Mouse (Mus musculus) cerebellum, postnatal 25 days (tissue): ENCODE measurements around the gene Oprl1.
A peak's percentile ranks its signal among the peaks of the same experiment; 100 is the strongest.

Experiments
- DNase-seq, 2 experiments: peaks; one replicate each; pipeline ENCODE4 v3.0.0; 2021; ENCODE audit warnings: mixed read lengths in 2 of 2

Oprl1 gene

GRCm38 (mm10) chr2:181714903-181715326 is at the start of gene Oprl1:
TSS of gene Oprl1 (plus strand) at chr2:181715016.
- DNase-seq, result peak; percentile 53 to 70

- no peak for DNase-seq
Observed at GRCm38 (mm10) chr2:181670285-181670912, 44.4 kb upstream of the Oprl1 start.

- DNase-seq, result no peak
Observed at GRCm38 (mm10) chr2:181670913-181671311, 43.9 kb upstream of the Oprl1 start.

GRCm38 (mm10) chr2:181671326-181671725 is 43.5 kb upstream of the Oprl1 start, which contains the start of gene Sox18:
TSS of gene Sox18 (minus strand) at chr2:181671640.
- DNase-seq, result no peak

GRCm38 (mm10) chr2:181671984-181672383 is 42.8 kb upstream of the Oprl1 start:
- no peak for DNase-seq

GRCm38 (mm10) chr2:181673501-181673900 is 41.3 kb upstream of the Oprl1 start:
- DNase-seq, result no peak

GRCm38 (mm10) chr2:181674934-181675333 is 39.9 kb upstream of the Oprl1 start:
- DNase-seq, result no peak

- DNase-seq, result peak; percentile 44 to 64
Observed at GRCm38 (mm10) chr2:181675454-181675853, 39.4 kb upstream of the Oprl1 start.

GRCm38 (mm10) chr2:181676424-181676823 is 38.4 kb upstream of the Oprl1 start:
- no peak for DNase-seq

- DNase-seq, result no peak
Observed at GRCm38 (mm10) chr2:181677096-181677754, 37.6 kb upstream of the Oprl1 start.

GRCm38 (mm10) chr2:181677755-181678098 is 37.1 kb upstream of the Oprl1 start:
- no peak for DNase-seq

GRCm38 (mm10) chr2:181678780-181679179 is 36.0 kb upstream of the Oprl1 start:
- DNase-seq, result peak; percentile 63 to 75

- peak; percentile 85 to 89 for DNase-seq
Observed at GRCm38 (mm10) chr2:181679951-181680715, 34.7 kb upstream of the Oprl1 start, which contains the start of gene Tcea2. TSS of gene Tcea2 (plus strand) at chr2:181680310.

- DNase-seq, result peak; percentile 57 to 62
Observed at GRCm38 (mm10) chr2:181680716-181681117, 34.1 kb upstream of the Oprl1 start.

GRCm38 (mm10) chr2:181681978-181682377 is 32.8 kb upstream of the Oprl1 start:
- DNase-seq, result no peak

GRCm38 (mm10) chr2:181683381-181683780 is 31.4 kb upstream of the Oprl1 start:
- no peak for DNase-seq

GRCm38 (mm10) chr2:181684713-181685112 is 30.1 kb upstream of the Oprl1 start:
- DNase-seq, result no peak

- no peak for DNase-seq
Observed at GRCm38 (mm10) chr2:181685686-181686085, 29.1 kb upstream of the Oprl1 start.

GRCm38 (mm10) chr2:181687586-181687985 is 27.2 kb upstream of the Oprl1 start:
- peak in 1 of 2 experiments; percentile 3 for DNase-seq

- no peak for DNase-seq
Observed at GRCm38 (mm10) chr2:181689466-181690160, 25.2 kb upstream of the Oprl1 start.

- DNase-seq, result no peak
Observed at GRCm38 (mm10) chr2:181691083-181691482, 23.7 kb upstream of the Oprl1 start.

- no peak for DNase-seq
Observed at GRCm38 (mm10) chr2:181691571-181691970, 23.2 kb upstream of the Oprl1 start.

- peak in 1 of 2 experiments; percentile 4 for DNase-seq
Observed at GRCm38 (mm10) chr2:181692304-181692703, 22.5 kb upstream of the Oprl1 start.
